In the genomic region with DNA sequence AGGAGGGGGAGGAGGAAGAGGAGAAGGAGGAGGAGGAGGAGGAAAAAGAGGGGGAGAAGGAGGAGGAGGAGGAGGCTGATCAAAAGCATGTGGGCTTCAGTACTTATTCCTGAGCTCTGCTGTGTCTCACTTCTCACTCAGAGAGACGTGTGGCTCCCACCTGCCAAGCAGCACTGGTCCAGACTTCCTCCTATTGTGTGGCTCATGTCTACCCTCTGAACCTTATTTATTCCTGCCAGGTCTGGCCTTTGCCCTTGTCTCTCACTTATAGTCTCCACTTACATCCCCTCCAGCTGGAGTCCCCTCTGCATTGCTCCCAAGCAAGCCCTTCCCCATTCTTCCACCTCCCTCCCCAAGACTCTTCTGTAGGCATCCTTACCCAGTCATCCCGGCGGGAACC, we compare ENCODE assay signal across 19 mouse cellular contexts.
"Had no signal": no experiment of that assay in that cellular context is flagged by ENCODE, and none has a peak within 500 bp of the region (broad histone marks: within the 10 kb centered on the region; RNA-seq: fewer than 3 reads in every experiment).

No protein-coding gene starts in this region.

- H3K4me3 ChIP-seq: liver, embryonic 13.5 days; midbrain, embryonic 12.5 days; midbrain, embryonic 15.5 days; neural tube, embryonic 12.5 days; neural tube, embryonic 15.5 days had no signal

- H3K36me3 ChIP-seq: midbrain, embryonic 12.5 days; midbrain, embryonic 15.5 days; neural tube, embryonic 12.5 days; neural tube, embryonic 15.5 days had no signal

- H3K9me3 ChIP-seq: liver, embryonic 13.5 days; midbrain, embryonic 12.5 days; midbrain, embryonic 15.5 days; neural tube, embryonic 12.5 days; neural tube, embryonic 15.5 days had no signal

- H3K4me1 ChIP-seq: neural tube, embryonic 12.5 days had no signal

- DNase-seq: kidney, adult 9 months; kidney, postnatal 10 days; kidney, postnatal 4 days; left cerebral cortex, postnatal 4 days; liver, embryonic 13.5 days; lung, adult 2 months; lung, postnatal 10 days; right cerebral cortex, adult 18-20 months; right cerebral cortex, postnatal 14 days; right cerebral cortex, postnatal 4 days; thymus, adult 2 months; thymus, postnatal 14 days; thymus, postnatal 4 days had no signal

- ATAC-seq: midbrain, embryonic 15.5 days had no signal

- H3K4me2 ChIP-seq: liver, embryonic 13.5 days; midbrain, embryonic 12.5 days; midbrain, embryonic 15.5 days; neural tube, embryonic 12.5 days; neural tube, embryonic 15.5 days had no signal

- H3K9ac ChIP-seq: liver, embryonic 13.5 days; midbrain, embryonic 12.5 days; midbrain, embryonic 15.5 days; neural tube, embryonic 12.5 days; neural tube, embryonic 15.5 days had no signal

- H3K27me3 ChIP-seq: liver, embryonic 13.5 days; midbrain, embryonic 12.5 days; midbrain, embryonic 15.5 days; neural tube, embryonic 12.5 days; neural tube, embryonic 15.5 days had no signal

- H3K27ac ChIP-seq: liver, embryonic 13.5 days; macrophage; midbrain, embryonic 15.5 days; neural tube, embryonic 12.5 days; neural tube, embryonic 15.5 days; stomach, postnatal 0 days had no signal
